Mouse (Mus musculus): ENCODE data around the gene Ldlr. TPM values are rescaled to one million over a fixed set of nuclear protein-coding genes. Genes with fewer than 3 reads are reported as not detected.

Gene Ldlr
- 21.9 and 22.8 TPM in 2 replicates for polyA plus RNA-seq (2012; rRNA removed)

GRCm38 (mm10) chr9:21723377-21724146, at the start of gene Ldlr:
TSS of gene Ldlr (plus strand) at chr9:21723483.

GRCm38 (mm10) chr9:21760155-21761088, 37.1 kb downstream of the Ldlr start, which contains the start of gene Spc24:
TSS of gene Spc24 (minus strand) at chr9:21760303.

GRCm38 (mm10) chr9:21798345-21799009, 75.2 kb downstream of the Ldlr start, which contains the start of gene Kank2:
TSS of gene Kank2 (minus strand) at chr9:21798744.

Other genes with a start within 250 kb of the Ldlr start
- gene Tmed1, start 213.2 kb upstream of the Ldlr start, polyA plus RNA-seq (2012; rRNA removed) = 40.7 and 50.4 TPM in 2 replicates
- 1.2 and 1.5 TPM in 2 replicates for gene AB124611, start 197.3 kb upstream of the Ldlr start, polyA plus RNA-seq (2012; rRNA removed)
- 110 and 130 TPM in 2 replicates for gene Carm1, start 176.6 kb upstream of the Ldlr start, polyA plus RNA-seq (2012; rRNA removed)
- 60.3 and 64.9 TPM in 2 replicates for gene Timm29, start 130.8 kb upstream of the Ldlr start, polyA plus RNA-seq (2012; rRNA removed)
- 20.4 and 20.9 TPM in 2 replicates for gene Yipf2, start 130.7 kb upstream of the Ldlr start, polyA plus RNA-seq (2012; rRNA removed)
- 177 and 203 TPM in 2 replicates for gene Smarca4, start 107.3 kb upstream of the Ldlr start, polyA plus RNA-seq (2012; rRNA removed)
- 33.0 and 38.0 TPM in 2 replicates for gene Spc24, start 36.8 kb downstream of the Ldlr start, polyA plus RNA-seq (2012; rRNA removed)
- gene Kank2, start 75.3 kb downstream of the Ldlr start, polyA plus RNA-seq (2012; rRNA removed) = 8.0 and 14.1 TPM in 2 replicates
- gene Angptl8, start 112.0 kb downstream of the Ldlr start, polyA plus RNA-seq (2012; rRNA removed) = 0.06 TPM in 1 of 2 replicates, not detected in the other
- gene Dock6, start 129.2 kb downstream of the Ldlr start, polyA plus RNA-seq (2012; rRNA removed) = 58.6 and 72.8 TPM in 2 replicates
- 25.1 and 27.4 TPM in 2 replicates for gene Rab3d, start 194.7 kb downstream of the Ldlr start, polyA plus RNA-seq (2012; rRNA removed)
- gene Ccdc159, start 204.0 kb downstream of the Ldlr start, polyA plus RNA-seq (2012; rRNA removed) = 18.0 and 18.3 TPM in 2 replicates
- 34.2 and 39.4 TPM in 2 replicates for gene Tmem205, start 204.1 kb downstream of the Ldlr start, polyA plus RNA-seq (2012; rRNA removed)
- gene Plppr2, start 213.6 kb downstream of the Ldlr start, polyA plus RNA-seq (2012; rRNA removed) = 126 and 127 TPM in 2 replicates
- gene Swsap1, start 232.3 kb downstream of the Ldlr start, polyA plus RNA-seq (2012; rRNA removed) = 9.7 and 10.7 TPM in 2 replicates
- 2.2 and 2.5 TPM in 2 replicates for gene Epor, start 240.0 kb downstream of the Ldlr start, polyA plus RNA-seq (2012; rRNA removed)